Comparison of ENCODE assay signal across 30 mouse cellular contexts in the genomic region with DNA sequence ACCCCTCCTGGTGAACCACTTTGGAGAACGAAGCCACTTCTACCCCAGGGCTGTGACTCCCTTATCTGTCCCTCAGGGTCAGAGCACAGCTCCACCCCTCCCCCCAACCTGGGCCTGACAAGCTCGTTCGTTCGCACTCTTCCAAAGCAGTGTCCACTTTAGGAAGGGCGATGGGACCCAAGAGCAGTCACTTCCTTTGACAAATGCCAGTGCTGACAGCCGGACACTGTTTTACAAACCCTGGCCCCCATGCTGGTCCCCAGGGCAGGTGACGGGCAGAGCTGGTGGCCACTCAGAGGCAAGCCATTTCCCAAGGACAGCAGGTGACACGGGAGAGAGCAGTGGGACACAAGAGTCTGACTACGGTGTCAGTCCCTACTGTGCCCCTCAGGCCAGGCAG. TPM values are rescaled to one million over a fixed set of nuclear protein-coding genes. Genes with fewer than 3 reads are reported as not detected.
DNase-seq lines count a peak whose midpoint lies in the region; ATAC-seq lines count a peak whose summit lies in the region.
"Had no signal": no experiment of that assay in that cellular context is flagged by ENCODE, and none has a peak within 500 bp of the region (broad histone marks: within the 10 kb centered on the region; RNA-seq: fewer than 3 reads in every experiment).

No protein-coding gene starts in this region.

- no peaks in the 10 kb centered on the region for H3K36me3 ChIP-seq in heart, embryonic 11.5 days (ENCODE audit: control insufficient read depth, insufficient read depth, low read length)
- no peaks in the 10 kb centered on the region for H3K36me3 ChIP-seq in heart, embryonic 14.5 days (ENCODE audit: control insufficient read depth, insufficient read depth, low read length)
- H3K36me3 ChIP-seq: embryonic facial prominence, embryonic 10.5 days; embryonic facial prominence, embryonic 13.5 days; forebrain, embryonic 12.5 days; forebrain, embryonic 15.5 days; G1E; hindbrain, embryonic 10.5 days; hindbrain, embryonic 13.5 days; intestine, embryonic 15.5 days; kidney, embryonic 15.5 days had no signal

- H3K4me2 ChIP-seq in heart, embryonic 11.5 days: peak overlapping the region; percentile 24; the same call in 1 of the 2 replicates
- H3K4me2 ChIP-seq in heart, embryonic 14.5 days (ENCODE audit: low read length): no peak overlapping the region
- H3K4me2 ChIP-seq: embryonic facial prominence, embryonic 13.5 days; forebrain, embryonic 12.5 days; forebrain, embryonic 15.5 days; hindbrain, embryonic 13.5 days; intestine, embryonic 15.5 days; kidney, embryonic 15.5 days had no signal

- peak; percentile 64; the same call in 1 of the 2 replicates for ATAC-seq in heart, embryonic 11.5 days (replicated peaks; ENCODE audit: insufficient number of reproducible peaks, low FRiP score, low TSS enrichment)
- ATAC-seq in heart, embryonic 14.5 days (ENCODE audit: insufficient number of reproducible peaks, insufficient read depth, low FRiP score, low read depth): peak; percentile 68
- ATAC-seq: forebrain, embryonic 15.5 days; hindbrain, embryonic 16.5 days; intestine, embryonic 15.5 days; Patski had no signal

- H3K4me3 ChIP-seq in heart, embryonic 11.5 days (ENCODE audit: low read depth, low read length): no peak overlapping the region
- H3K4me3 ChIP-seq in heart, embryonic 14.5 days (ENCODE audit: control insufficient read depth in 1 of 2, insufficient read depth in 1 of 2, low read depth in 1 of 2, low read length in 2 of 2): no peak overlapping the region
- H3K4me3 ChIP-seq: embryonic facial prominence, embryonic 10.5 days; embryonic facial prominence, embryonic 13.5 days; erythroblast, embryonic 14.5 days; forebrain, embryonic 12.5 days; forebrain, embryonic 15.5 days; hindbrain, embryonic 10.5 days; hindbrain, embryonic 13.5 days; intestine, embryonic 15.5 days; kidney, embryonic 15.5 days had no signal

- 17% methylated on average over 9 of the region's 9 CpGs for WGBS in heart, embryonic 11.5 days (ENCODE audit: insufficient replicate concordance)
- WGBS in heart, embryonic 14.5 days: 13% methylated on average over 9 of the region's 9 CpGs

- 0 out of 2 replicates have a peak, but pooled peaks cover 3% of the 10 kb centered on the region for H3K27me3 ChIP-seq in heart, embryonic 11.5 days (ENCODE audit: control insufficient read depth, insufficient read depth, low read length)
- 0 out of 2 replicates have a peak, but pooled peaks cover 3% of the 10 kb centered on the region for H3K27me3 ChIP-seq in heart, embryonic 14.5 days (ENCODE audit: control insufficient read depth, insufficient read depth, low read length)
- H3K27me3 ChIP-seq: forebrain, embryonic 15.5 days; intestine, embryonic 15.5 days had no signal

- DNase-seq in heart, adult 11 months: peak; percentile 91
- no peak for DNase-seq in heart, postnatal 10 days
- DNase-seq in heart, adult 9 months (ENCODE audit: low spot score in 2 of 2): no peak
- DNase-seq in heart, postnatal 4 days: no peak
- DNase-seq in frontal cortex, postnatal 36 days (ENCODE audit: low spot score in 2 of 2): no peak
- DNase-seq: adrenal gland, postnatal 10 days; B cell, adult 2 months; cerebellum, adult 11-12 months; cerebellum, adult 8-10 months; cerebellum, postnatal 10 days; cerebellum, postnatal 36 days; embryo, embryonic 11 days; gastrocnemius, postnatal 10 days; gastrocnemius, postnatal 36 days; kidney, adult 11 months; kidney, adult 8-10 months had no signal

- H3K9ac ChIP-seq in heart, embryonic 11.5 days (ENCODE audit: low read depth, low read length): no peak overlapping the region
- no peak overlapping the region for H3K9ac ChIP-seq in heart, embryonic 14.5 days (ENCODE audit: low read length)
- H3K9ac ChIP-seq: embryonic facial prominence, embryonic 13.5 days; forebrain, embryonic 12.5 days; forebrain, embryonic 15.5 days; hindbrain, embryonic 13.5 days; intestine, embryonic 15.5 days; kidney, embryonic 15.5 days had no signal

- H3K9me3 ChIP-seq in heart, embryonic 11.5 days (replicated peaks; ENCODE audit: control insufficient read depth, low read length): no peaks in the 10 kb centered on the region
- H3K9me3 ChIP-seq in heart, embryonic 14.5 days (ENCODE audit: control insufficient read depth, low read length): no peaks in the 10 kb centered on the region
- H3K9me3 ChIP-seq: embryonic facial prominence, embryonic 10.5 days; embryonic facial prominence, embryonic 13.5 days; forebrain, embryonic 12.5 days; forebrain, embryonic 15.5 days; hindbrain, embryonic 10.5 days; hindbrain, embryonic 13.5 days; intestine, embryonic 15.5 days; kidney, embryonic 15.5 days had no signal

- peak overlapping the region; percentile 35 for H3K27ac ChIP-seq in heart, embryonic 11.5 days (ENCODE audit: low read depth, low read length)
- no peak overlapping the region for H3K27ac ChIP-seq in heart, embryonic 14.5 days (replicated peaks in 1 of 2; ENCODE audit: control insufficient read depth in 1 of 2, insufficient read depth in 1 of 2, low read depth in 2 of 2, low read length in 2 of 2)
- H3K27ac ChIP-seq: embryonic facial prominence, embryonic 10.5 days; embryonic facial prominence, embryonic 13.5 days; forebrain, embryonic 12.5 days; forebrain, embryonic 15.5 days; hindbrain, embryonic 10.5 days; hindbrain, embryonic 13.5 days; intestine, embryonic 15.5 days; kidney, embryonic 15.5 days had no signal

- peaks cover 11% of the 10 kb centered on the region for H3K4me1 ChIP-seq in heart, embryonic 11.5 days (ENCODE audit: control insufficient read depth, insufficient read depth, low read length)
- peaks cover 6 to 7% of the 10 kb centered on the region in 2 experiments; a peak in 2 of 4 replicates for H3K4me1 ChIP-seq in heart, embryonic 14.5 days (ENCODE audit: control insufficient read depth in 2 of 2, insufficient read depth in 2 of 2, low read length in 2 of 2)
- H3K4me1 ChIP-seq: embryonic facial prominence, embryonic 10.5 days; embryonic facial prominence, embryonic 13.5 days; forebrain, embryonic 12.5 days; forebrain, embryonic 15.5 days; hindbrain, embryonic 10.5 days; hindbrain, embryonic 13.5 days; intestine, embryonic 15.5 days; kidney, embryonic 15.5 days had no signal

- intact Hi-C loops in heart, postnatal 10 days (cut with DNase I): no loop called here

RNA-seq across cellular contexts. Expression of a gene that starts 36.2 kb away (rescaled TPM):
- total RNA-seq in heart, postnatal 10 days (2021): 10 to 100 TPM; 23.0 to 26.7 TPM
- polyA plus RNA-seq in heart, embryonic 11.5 days (2014; fragmentation: Nextera tagmentation; extraction: Ambion mirVana): 13.5 and 15.8 TPM in 2 replicates
- polyA plus RNA-seq in heart, embryonic 14.5 days (2014; fragmentation: Nextera tagmentation; extraction: Ambion mirVana): 11.8 and 15.6 TPM in 2 replicates
- 10 to 100 TPM; 18.4 to 21.7 TPM for total RNA-seq in heart, postnatal 4 days (2021)
